Mouse (Mus musculus): ENCODE results near the gene Odf2.

The Odf2 gene

GRCm38 (mm10) chr2:29940073-29940472 is 51.1 kb downstream of the Odf2 start:
- no peak for DNase-seq

GRCm38 (mm10) chr2:29940826-29941225 is 51.8 kb downstream of the Odf2 start:
- DNase-seq: no peak

- no peak for DNase-seq
Observed at GRCm38 (mm10) chr2:29944723-29945122, 55.7 kb downstream of the Odf2 start.

GRCm38 (mm10) chr2:29948896-29949295 is 59.9 kb downstream of the Odf2 start:
- DNase-seq: peak in 1 of 2 experiments; percentile 20

- DNase-seq: no peak
Observed at GRCm38 (mm10) chr2:29961246-29961645, 72.2 kb downstream of the Odf2 start.

GRCm38 (mm10) chr2:29964354-29965249 is 75.6 kb downstream of the Odf2 start:
- DNase-seq: peak; percentile 52 to 71

GRCm38 (mm10) chr2:29965250-29965843 is 76.3 kb downstream of the Odf2 start, which contains the start of gene Sptan1:
Gene Sptan1, plus strand, starts transcription at chr2:29965560.
- peak; percentile 99 to 100 for DNase-seq

- peak; percentile 72 to 79 for DNase-seq
Observed at GRCm38 (mm10) chr2:29965906-29966305, 76.9 kb downstream of the Odf2 start.

GRCm38 (mm10) chr2:29966826-29967225 is 77.8 kb downstream of the Odf2 start:
- no peak for DNase-seq

GRCm38 (mm10) chr2:29967768-29968167 is 78.7 kb downstream of the Odf2 start:
- peak in 1 of 2 experiments; percentile 32 for DNase-seq

- no peak for DNase-seq
Observed at GRCm38 (mm10) chr2:29968638-29969037, 79.6 kb downstream of the Odf2 start.

- DNase-seq: peak; percentile 75 to 78
Observed at GRCm38 (mm10) chr2:29971838-29972635, 83.0 kb downstream of the Odf2 start.

GRCm38 (mm10) chr2:29973525-29973924 is 84.5 kb downstream of the Odf2 start:
- peak in 1 of 2 experiments; percentile 16 for DNase-seq

GRCm38 (mm10) chr2:29977307-29977706 is 88.3 kb downstream of the Odf2 start:
- DNase-seq: peak; percentile 65 to 77

- no peak for DNase-seq
Observed at GRCm38 (mm10) chr2:29980661-29981060, 91.6 kb downstream of the Odf2 start.

Measured in cerebellum, postnatal 10 days (tissue).